Mouse (Mus musculus) embryonic facial prominence, embryonic 11.5 days (tissue): Measurements from ENCODE around the gene Sike1. TPM values are rescaled to one million over a fixed set of nuclear protein-coding genes. Genes with fewer than 3 reads are reported as not detected.

Source experiments
- ATAC-seq: fragments of 200-750 bp; cut with Nextera tagmentation; replicated peaks from 2 replicates; pipeline ENCODE4 v1.8.0; 2017; ENCODE audit warnings: low read depth; ENCODE audit not compliant: insufficient number of reproducible peaks, low FRiP score, low TSS enrichment
- DNase-seq: peaks from one replicate; pipeline ENCODE4 v3.0.0-alpha.2; 2015; ENCODE audit warnings: low spot score
- H3K27ac ChIP-seq: fragments of 300-500 bp; sonication (generic); replicated peaks from 2 replicates; pipeline ENCODE4 v1.5.1; 2014; ENCODE audit warnings: mild to moderate bottlenecking, low read depth, low read length, control low read depth
- H3K27me3 ChIP-seq: fragments of 300-500 bp; sonication (generic); 2 replicates; pipeline ENCODE4 v1.6.1; 2014; ENCODE audit warnings: mild to moderate bottlenecking, low read length, moderate library complexity, mixed read lengths; ENCODE audit not compliant: control insufficient read depth, insufficient read depth
- H3K36me3 ChIP-seq: fragments of 300-500 bp; sonication (generic); replicated peaks from 2 replicates; pipeline ENCODE4 v1.6.1; 2014; ENCODE audit warnings: low read depth, mild to moderate bottlenecking, low read length, moderate library complexity, mixed read lengths; ENCODE audit not compliant: control insufficient read depth, insufficient read depth
- H3K4me1 ChIP-seq: fragments of 300-500 bp; sonication (generic); 2 replicates; pipeline ENCODE4 v1.6.1; 2014; ENCODE audit warnings: low read length, mixed read lengths; ENCODE audit not compliant: control insufficient read depth, insufficient read depth
- H3K4me2 ChIP-seq: fragments of 300-500 bp; sonication (generic); 2 replicates; pipeline ENCODE4 v1.6.1; 2014; ENCODE audit warnings: low read depth, mild to moderate bottlenecking, control low read depth, low read length, moderate library complexity
- H3K4me3 ChIP-seq: fragments of 300-500 bp; sonication (generic); 2 replicates; pipeline ENCODE4 v1.5.1; 2014; ENCODE audit warnings: low read depth, low read length, control low read depth
- H3K9ac ChIP-seq: fragments of 300-500 bp; sonication (generic); replicated peaks from 2 replicates; pipeline ENCODE4 v1.6.1; 2014; ENCODE audit warnings: mild to moderate bottlenecking, control low read depth, low read length
- H3K9me3 ChIP-seq: fragments of 300-500 bp; sonication (generic); replicated peaks from 2 replicates; pipeline ENCODE4 v1.6.1; 2016; ENCODE audit warnings: mild to moderate bottlenecking, low read length, inconsistent platforms, mixed read lengths; ENCODE audit not compliant: control insufficient read depth
- WGBS: fragments of 180-500 bp; shearing (Covaris S2); extraction: QIAGEN DNeasy Blood & Tissue Kit; methylation state at CpG from one replicate; pipeline ENCODE4 v1.1.7; 2014; 5-methylcytosine and 5-hydroxymethylcytosine counted together
- polyA plus RNA-seq: library from polyadenylated mRNA; unstranded; fragments of >200 nt; fragmentation: Nextera tagmentation; extraction: Ambion mirVana; gene quantifications from 2 replicates; pipeline ENCODE4 v1.2.1, GENCODE M21; 2014

Gene Sike1
- polyA plus RNA-seq, 1 experiment from 2014 or later: 71.2 TPM

DNA sequence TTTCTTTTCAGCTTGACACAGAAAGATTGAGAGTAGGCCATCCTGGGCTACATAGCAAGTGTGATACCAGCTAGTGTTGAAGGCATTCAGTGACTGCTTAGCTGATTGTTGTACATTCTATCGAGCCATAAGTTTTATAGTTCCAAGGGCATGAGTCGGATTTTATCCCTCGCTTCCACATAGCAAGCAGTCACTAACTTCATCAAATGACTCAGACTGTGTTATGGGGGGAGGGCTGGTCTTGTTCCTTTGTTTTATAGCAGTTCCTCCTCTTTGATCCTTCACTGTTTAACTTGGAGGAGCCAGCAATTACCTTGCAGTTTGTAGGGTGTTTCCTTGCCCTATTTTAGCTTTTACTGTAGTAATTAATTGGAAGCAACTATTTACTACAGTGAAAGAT lies 2.1 kb downstream of the Sike1 start:
- H3K36me3 ChIP-seq: peaks cover 12% of the 10 kb centered on the region
- no peak for ATAC-seq

GRCm38 (mm10) chr3:103001595-103001994 lies 6.1 kb downstream of the Sike1 start:
- H3K27ac ChIP-seq: no peak overlapping the region
- H3K27me3 ChIP-seq: no peaks in the 10 kb centered on the region
- no peak overlapping the region for H3K4me3 ChIP-seq
- no peak for ATAC-seq
- H3K4me1 ChIP-seq: no peaks in the 10 kb centered on the region
- peaks cover 18% of the 10 kb centered on the region for H3K36me3 ChIP-seq
- 96% methylated on average over 7 of the region's 7 CpGs for WGBS
- H3K9ac ChIP-seq: no peak overlapping the region
- no peak for DNase-seq
- no peak overlapping the region for H3K4me2 ChIP-seq
- no peaks in the 10 kb centered on the region; the same call in 1 of the 2 replicates for H3K9me3 ChIP-seq

More for the DNA sequence above, 2.1 kb downstream of the Sike1 start:
- 95% methylated on average over 3 of the region's 3 CpGs for WGBS
- Histone ChIP-seq H3K27me3 (no peaks in the 10 kb centered on the region), H3K4me1 (no peaks in the 10 kb centered on the region), H3K9me3 (no peaks in the 10 kb centered on the region; the same call in 1 of the 2 replicates), H3K9ac (no peak overlapping the region), H3K4me2 (no peak overlapping the region), H3K27ac (no peak overlapping the region), H3K4me3 (no peak overlapping the region)
- DNase-seq: no peak

- DNase-seq (no peak), ATAC-seq (no peak)
- Histone ChIP-seq H3K27me3 (no peaks in the 10 kb centered on the region), H3K27ac (no peak overlapping the region), H3K4me2 (no peak overlapping the region), H3K4me3 (no peak overlapping the region), H3K9me3 (no peaks in the 10 kb centered on the region), H3K9ac (no peak overlapping the region), H3K36me3 (no peaks in the 10 kb centered on the region), H3K4me1 (no peaks in the 10 kb centered on the region)
- 72% methylated on average over 2 of the region's 2 CpGs for WGBS
These were observed 21.8 kb downstream of the Sike1 start for GRCm38 (mm10) chr3:103017350-103017749.

- Histone ChIP-seq H3K36me3 (no peaks in the 10 kb centered on the region), H3K4me3 (no peak overlapping the region), H3K4me1 (no peaks in the 10 kb centered on the region), H3K9me3 (no peaks in the 10 kb centered on the region), H3K4me2 (no peak overlapping the region), H3K27ac (no peak overlapping the region), H3K9ac (no peak overlapping the region), H3K27me3 (no peaks in the 10 kb centered on the region)
- DNase-seq (peak; percentile 17), ATAC-seq (no peak)
- 96% methylated on average over 2 of the region's 2 CpGs for WGBS
These were observed 24.0 kb downstream of the Sike1 start for GRCm38 (mm10) chr3:103019462-103019861.

DNA sequence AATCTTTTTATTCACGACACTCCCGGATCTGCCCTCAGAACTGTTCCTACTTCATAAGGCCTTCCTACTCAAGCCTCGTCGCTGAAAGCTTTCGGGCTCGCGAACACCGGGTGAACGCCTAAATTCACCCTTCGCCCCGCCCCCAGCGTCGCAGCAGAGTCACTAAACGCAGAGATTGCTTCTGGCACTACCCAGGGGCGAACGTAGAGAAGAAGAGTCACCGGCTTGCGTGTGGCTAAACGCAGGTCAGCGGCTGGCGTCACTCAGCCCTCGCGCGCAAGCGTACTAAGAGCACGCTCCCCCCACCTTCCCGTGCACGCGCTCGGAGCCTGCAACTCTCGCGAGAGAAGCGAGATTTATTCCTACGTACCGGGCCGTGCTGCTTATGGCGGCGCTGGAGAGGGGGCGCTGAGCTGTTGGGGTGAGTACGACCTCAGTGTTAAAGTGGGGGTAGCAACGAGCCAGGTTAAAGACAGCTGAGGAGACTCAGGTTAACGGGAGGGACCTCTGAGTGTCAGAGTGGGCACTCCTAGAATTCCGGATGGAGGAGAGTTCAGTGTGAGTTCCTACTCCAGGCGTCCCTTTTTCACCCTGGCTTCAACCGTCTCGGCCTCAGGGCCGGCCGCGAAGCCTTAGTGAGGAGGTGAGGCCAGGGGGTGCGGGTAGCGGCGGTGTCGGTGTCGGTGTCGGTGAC lies 24.9 kb downstream of the Sike1 start, which contains the start of gene Csde1:
Csde1 (plus strand) TSS at position 178 of the 694 bp plus-strand sequence.
- Histone ChIP-seq H3K4me1 (no peaks in the 10 kb centered on the region), H3K9me3 (no peaks in the 10 kb centered on the region), H3K27ac (peak within 1 kb of the TSS; percentile 88), H3K36me3 (no peaks in the 10 kb centered on the region), H3K27me3 (no peaks in the 10 kb centered on the region), H3K4me2 (peak within 1 kb of the TSS; percentile 71), H3K9ac (peak within 1 kb of the TSS; percentile 96), H3K4me3 (peak within 1 kb of the TSS; percentile 78)
- peak; percentile 99 for DNase-seq
- under 1% methylated on average over 55 of the region's 55 CpGs for WGBS
- peak; percentile 95 for ATAC-seq

- peak overlapping the region; percentile 96 for H3K9ac ChIP-seq
- WGBS: under 1% methylated on average over 33 of the region's 37 CpGs
- DNase-seq: peak; percentile 96
- H3K27ac ChIP-seq: peak overlapping the region; percentile 88
- peak overlapping the region; percentile 78 for H3K4me3 ChIP-seq
- H3K36me3 ChIP-seq: no peaks in the 10 kb centered on the region
- ATAC-seq: peak; percentile 93
- H3K27me3 ChIP-seq: no peaks in the 10 kb centered on the region
- H3K9me3 ChIP-seq: no peaks in the 10 kb centered on the region
- H3K4me1 ChIP-seq: no peaks in the 10 kb centered on the region
- peak overlapping the region; percentile 71 for H3K4me2 ChIP-seq
These were observed 25.6 kb downstream of the Sike1 start for GRCm38 (mm10) chr3:103020943-103021638.

DNA sequence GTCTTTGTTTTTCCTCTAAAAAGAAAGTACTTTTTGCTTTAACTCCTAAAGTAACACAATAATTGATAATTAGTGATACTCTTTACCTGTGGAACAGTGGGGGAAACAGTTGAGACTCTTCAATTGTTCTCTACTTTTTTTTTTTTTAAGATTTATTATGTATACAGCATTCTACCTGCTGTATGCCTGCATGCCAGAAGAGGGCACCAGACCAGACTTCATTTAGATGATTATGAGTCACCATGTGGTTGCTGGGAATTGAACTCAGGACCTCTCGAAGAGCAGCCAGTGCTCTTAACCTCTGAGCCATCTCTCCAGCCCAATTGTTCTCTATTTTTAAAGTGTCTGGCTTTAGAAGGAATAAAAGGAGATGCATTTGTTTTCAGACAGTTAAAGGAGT lies 30.7 kb downstream of the Sike1 start:
- H3K9me3 ChIP-seq: no peaks in the 10 kb centered on the region
- ATAC-seq: no peak
- H3K4me2 ChIP-seq: no peak overlapping the region
- WGBS: 94% methylated on average over 1 of the region's 1 CpGs
- H3K27ac ChIP-seq: no peak overlapping the region
- no peak for DNase-seq
- H3K27me3 ChIP-seq: no peaks in the 10 kb centered on the region
- peaks cover 2% of the 10 kb centered on the region; the same call in 1 of the 2 replicates for H3K36me3 ChIP-seq
- no peaks in the 10 kb centered on the region for H3K4me1 ChIP-seq
- H3K4me3 ChIP-seq: no peak overlapping the region
- H3K9ac ChIP-seq: no peak overlapping the region

DNA sequence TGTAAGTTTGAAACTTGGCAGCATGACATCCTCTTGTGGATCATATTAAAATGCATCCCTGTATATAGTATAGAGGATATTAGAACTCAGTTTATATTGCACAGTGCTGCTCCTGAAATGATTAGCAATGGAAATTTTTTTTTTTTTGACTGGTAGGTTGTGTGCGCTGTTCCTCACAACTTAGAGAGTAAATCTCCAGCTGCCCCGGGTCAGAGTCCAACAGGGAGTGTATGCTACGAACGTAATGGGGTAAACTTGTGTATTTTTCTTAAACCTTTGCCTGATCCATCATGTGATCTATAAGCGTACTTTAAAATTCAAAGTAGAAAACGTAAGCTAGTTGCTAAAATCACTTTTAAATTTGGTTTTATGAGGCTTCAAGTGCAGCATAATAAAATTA lies 44.8 kb downstream of the Sike1 start:
- H3K9me3 ChIP-seq: no peaks in the 10 kb centered on the region
- no peaks in the 10 kb centered on the region for H3K4me1 ChIP-seq
- WGBS: 92% methylated on average over 6 of the region's 6 CpGs
- H3K27ac ChIP-seq: no peak overlapping the region
- no peak overlapping the region for H3K4me3 ChIP-seq
- no peak overlapping the region for H3K4me2 ChIP-seq
- no peak overlapping the region for H3K9ac ChIP-seq
- ATAC-seq: no peak
- no peak for DNase-seq
- peaks cover 7% of the 10 kb centered on the region for H3K36me3 ChIP-seq
- H3K27me3 ChIP-seq: no peaks in the 10 kb centered on the region
